Comparison of ENCODE assay signal across 8 mouse cellular contexts in genomic region chr17:25843122-25843521, GRCm38 (mm10). TPM values are rescaled to one million over a fixed set of nuclear protein-coding genes. Genes with fewer than 3 reads are reported as not detected.
DNase-seq lines count a peak whose midpoint lies in the region; ATAC-seq and TF ChIP-seq lines count a peak whose summit lies in the region.

No protein-coding gene starts in this region.

- no peak for ATAC-seq in lung, embryonic 15.5 days (ENCODE audit: borderline replicate concordance, extremely low read depth, low FRiP score, low TSS enrichment)
- no peak for ATAC-seq in forebrain, embryonic 13.5 days
- no peak for ATAC-seq in limb, embryonic 13.5 days (ENCODE audit: low FRiP score, low read depth)

- TF ChIP-seq CTCF in lung, adult 2 months (IDR thresholded peaks at IDR 0.05; ENCODE audit: insufficient read depth, low read length): no peak
- no peak for TF ChIP-seq CTCF in small intestine, adult 2 months (IDR thresholded peaks at IDR 0.05; ENCODE audit: extremely low read depth, insufficient read length, insufficient replicate concordance, low read depth, low read length)

- H3K27me3 ChIP-seq in lung, embryonic 15.5 days: no peaks in the 10 kb centered on the region
- no peaks in the 10 kb centered on the region for H3K27me3 ChIP-seq in forebrain, embryonic 13.5 days
- H3K27me3 ChIP-seq in limb, embryonic 13.5 days: no peaks in the 10 kb centered on the region
- no peaks in the 10 kb centered on the region for H3K27me3 ChIP-seq in small intestine, adult 2 months (ENCODE audit: control insufficient read depth, insufficient read depth, low read length)

- 94% methylated on average over 4 of the region's 4 CpGs for WGBS in lung, embryonic 15.5 days
- WGBS in lung, adult 2 months: 86% methylated on average over 4 of the region's 4 CpGs
- WGBS in forebrain, embryonic 13.5 days: 95% methylated on average over 4 of the region's 4 CpGs
- 88% methylated on average over 4 of the region's 4 CpGs for WGBS in limb, embryonic 13.5 days
- 68% methylated on average over 4 of the region's 4 CpGs for WGBS in small intestine, adult 2 months

- H3K36me3 ChIP-seq in lung, embryonic 15.5 days: peaks cover 48% of the 10 kb centered on the region
- H3K36me3 ChIP-seq in forebrain, embryonic 13.5 days (ENCODE audit: poor library complexity, severe bottlenecking): peaks cover 63% of the 10 kb centered on the region
- H3K36me3 ChIP-seq in limb, embryonic 13.5 days: peaks cover 77% of the 10 kb centered on the region
- H3K36me3 ChIP-seq in small intestine, adult 2 months (ENCODE audit: control insufficient read depth, insufficient read depth, low read length): peaks cover 35% of the 10 kb centered on the region

- H3K4me1 ChIP-seq in lung, embryonic 15.5 days: peaks cover 15% of the 10 kb centered on the region
- H3K4me1 ChIP-seq in lung, adult 2 months (ENCODE audit: control insufficient read depth, insufficient read depth, low read length): peaks cover 11% of the 10 kb centered on the region
- peaks cover 18% of the 10 kb centered on the region for H3K4me1 ChIP-seq in forebrain, embryonic 13.5 days
- peaks cover 19% of the 10 kb centered on the region for H3K4me1 ChIP-seq in limb, embryonic 13.5 days
- H3K4me1 ChIP-seq in small intestine, adult 2 months (ENCODE audit: control insufficient read depth, insufficient read depth, insufficient read length, low read length): peaks cover 14% of the 10 kb centered on the region

- TF ChIP-seq POLR2A in lung, adult 2 months (IDR thresholded peaks at IDR 0.05; ENCODE audit: borderline replicate concordance, extremely low read depth, low read depth, low read length): no peak
- TF ChIP-seq POLR2A in small intestine, adult 2 months (IDR thresholded peaks at IDR 0.05; ENCODE audit: low read depth, low read length): no peak

- no peak overlapping the region for H3K27ac ChIP-seq in lung, embryonic 15.5 days
- no peak overlapping the region for H3K27ac ChIP-seq in forebrain, embryonic 13.5 days
- H3K27ac ChIP-seq in limb, embryonic 13.5 days: no peak overlapping the region
- no peak overlapping the region; the same call in 1 of the 2 replicates for H3K27ac ChIP-seq in small intestine, adult 2 months (ENCODE audit: insufficient read depth, low read depth, low read length)

- no peak for DNase-seq in lung, adult 2 months
- DNase-seq in right cerebral cortex, postnatal 10 days (ENCODE audit: low spot score in 2 of 2): no peak
- DNase-seq in left cerebral cortex, adult 9 months (ENCODE audit: low spot score in 2 of 2): no peak
- no peak for DNase-seq in thymus, postnatal 14 days

- H3K4me2 ChIP-seq in lung, embryonic 15.5 days: peak overlapping the region; percentile 82
- peak overlapping the region; percentile 96 for H3K4me2 ChIP-seq in forebrain, embryonic 13.5 days
- H3K4me2 ChIP-seq in limb, embryonic 13.5 days (replicated peaks): peak overlapping the region; percentile 91

- no peaks in the 10 kb centered on the region for H3K9me3 ChIP-seq in lung, embryonic 15.5 days
- H3K9me3 ChIP-seq in forebrain, embryonic 13.5 days (replicated peaks): no peaks in the 10 kb centered on the region
- H3K9me3 ChIP-seq in limb, embryonic 13.5 days: no peaks in the 10 kb centered on the region

- peak overlapping the region; percentile 77 for H3K4me3 ChIP-seq in lung, embryonic 15.5 days
- no peak overlapping the region for H3K4me3 ChIP-seq in lung, adult 2 months (replicated peaks; ENCODE audit: extremely low read depth, low read depth, low read length)
- peak overlapping the region; percentile 73 for H3K4me3 ChIP-seq in forebrain, embryonic 13.5 days
- peak overlapping the region; percentile 84 for H3K4me3 ChIP-seq in limb, embryonic 13.5 days
- H3K4me3 ChIP-seq in small intestine, adult 2 months (ENCODE audit: low read depth, low read length): peak overlapping the region; percentile 92; the same call in 1 of the 2 replicates

- H3K9ac ChIP-seq in lung, embryonic 15.5 days: no peak overlapping the region
- peak overlapping the region; percentile 74 for H3K9ac ChIP-seq in forebrain, embryonic 13.5 days
- peak overlapping the region; percentile 92 for H3K9ac ChIP-seq in limb, embryonic 13.5 days

RNA-seq across cellular contexts. Expression of gene Rhot2, which starts 1.5 kb away (rescaled TPM):
- polyA plus RNA-seq in lung, embryonic 15.5 days (2015; fragmentation: Nextera tagmentation; extraction: Ambion mirVana): 20.1 and 20.6 TPM in 2 replicates
- polyA plus RNA-seq in lung, adult 2 months (2012; rRNA removed): 59.6 and 61.2 TPM in 2 replicates
- 16.2 and 17.6 TPM in 2 replicates for polyA plus RNA-seq in forebrain, embryonic 13.5 days (2015; fragmentation: Nextera tagmentation; extraction: Ambion mirVana)
- 25.7 and 26.8 TPM in 2 replicates for polyA plus RNA-seq in limb, embryonic 13.5 days (2015; fragmentation: Nextera tagmentation; extraction: Ambion mirVana)
- 54.9 and 87.5 TPM in 2 replicates for polyA plus RNA-seq in small intestine, adult 2 months (2012; rRNA removed)

RNA-seq across cellular contexts. Expression of gene Gm20683, which starts 1.6 kb away (rescaled TPM):
- polyA plus RNA-seq in lung, embryonic 15.5 days (2015; fragmentation: Nextera tagmentation; extraction: Ambion mirVana): 2.2 and 2.5 TPM in 2 replicates
- 29.1 and 36.2 TPM in 2 replicates for polyA plus RNA-seq in lung, adult 2 months (2012; rRNA removed)
- polyA plus RNA-seq in forebrain, embryonic 13.5 days (2015; fragmentation: Nextera tagmentation; extraction: Ambion mirVana): 5.9 and 7.1 TPM in 2 replicates
- 1.5 and 1.9 TPM in 2 replicates for polyA plus RNA-seq in limb, embryonic 13.5 days (2015; fragmentation: Nextera tagmentation; extraction: Ambion mirVana)
- 28.3 and 55.5 TPM in 2 replicates for polyA plus RNA-seq in small intestine, adult 2 months (2012; rRNA removed)

RNA-seq across cellular contexts. Expression of gene Rhbdl1, which starts 6.0 kb away (rescaled TPM):
- polyA plus RNA-seq in lung, embryonic 15.5 days (2015; fragmentation: Nextera tagmentation; extraction: Ambion mirVana): 0.82 and 1.2 TPM in 2 replicates
- 9.1 and 14.1 TPM in 2 replicates for polyA plus RNA-seq in lung, adult 2 months (2012; rRNA removed)
- 9.7 and 11.2 TPM in 2 replicates for polyA plus RNA-seq in forebrain, embryonic 13.5 days (2015; fragmentation: Nextera tagmentation; extraction: Ambion mirVana)
- polyA plus RNA-seq in limb, embryonic 13.5 days (2015; fragmentation: Nextera tagmentation; extraction: Ambion mirVana): 1.4 and 1.6 TPM in 2 replicates
- polyA plus RNA-seq in small intestine, adult 2 months (2012; rRNA removed): 6.9 and 10.6 TPM in 2 replicates

RNA-seq across cellular contexts. Expression of gene Stub1, which starts 9.9 kb away (rescaled TPM):
- 349 and 363 TPM in 2 replicates for polyA plus RNA-seq in lung, embryonic 15.5 days (2015; fragmentation: Nextera tagmentation; extraction: Ambion mirVana)
- 131 and 160 TPM in 2 replicates for polyA plus RNA-seq in lung, adult 2 months (2012; rRNA removed)
- 303 and 330 TPM in 2 replicates for polyA plus RNA-seq in forebrain, embryonic 13.5 days (2015; fragmentation: Nextera tagmentation; extraction: Ambion mirVana)
- polyA plus RNA-seq in limb, embryonic 13.5 days (2015; fragmentation: Nextera tagmentation; extraction: Ambion mirVana): 359 and 366 TPM in 2 replicates
- 76.7 and 141 TPM in 2 replicates for polyA plus RNA-seq in small intestine, adult 2 months (2012; rRNA removed)

RNA-seq across cellular contexts. Expression of gene Jmjd8, which starts 14.5 kb away (rescaled TPM):
- polyA plus RNA-seq in lung, embryonic 15.5 days (2015; fragmentation: Nextera tagmentation; extraction: Ambion mirVana): 50.7 and 51.5 TPM in 2 replicates
- polyA plus RNA-seq in lung, adult 2 months (2012; rRNA removed): 55.1 and 65.2 TPM in 2 replicates
- polyA plus RNA-seq in forebrain, embryonic 13.5 days (2015; fragmentation: Nextera tagmentation; extraction: Ambion mirVana): 64.6 and 69.8 TPM in 2 replicates
- 57.9 and 60.7 TPM in 2 replicates for polyA plus RNA-seq in limb, embryonic 13.5 days (2015; fragmentation: Nextera tagmentation; extraction: Ambion mirVana)
- polyA plus RNA-seq in small intestine, adult 2 months (2012; rRNA removed): 30.2 and 47.3 TPM in 2 replicates
